In the genomic region with DNA sequence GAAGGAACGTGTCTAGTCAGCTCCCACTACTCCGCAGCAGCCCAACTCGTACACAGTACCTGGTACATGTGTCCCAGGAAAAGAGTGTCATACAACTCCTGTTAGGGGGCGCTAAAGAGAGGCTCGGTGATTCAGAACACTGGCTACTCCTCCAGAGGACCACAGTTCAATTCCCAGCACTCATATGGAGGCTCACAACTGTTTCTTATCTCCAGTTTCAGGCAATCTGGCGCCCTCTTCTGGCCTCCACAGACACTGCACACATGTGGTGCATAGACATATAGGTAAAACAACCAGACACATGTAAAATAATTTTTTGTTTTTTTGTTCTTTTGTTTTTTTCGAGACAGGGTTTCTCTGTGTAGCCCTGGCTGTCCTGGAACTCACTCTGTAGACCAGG, we compare ENCODE assay signal across 21 mouse cellular contexts. TPM values are rescaled to one million over a fixed set of nuclear protein-coding genes. Genes with fewer than 3 reads are reported as not detected.
DNase-seq lines count a peak whose midpoint lies in the region; ATAC-seq and TF ChIP-seq lines count a peak whose summit lies in the region.
"Had no signal": no experiment of that assay in that cellular context is flagged by ENCODE, and none has a peak within 500 bp of the region (broad histone marks: within the 10 kb centered on the region; RNA-seq: fewer than 3 reads in every experiment).

No protein-coding gene starts in this region.

- ATAC-seq in liver, embryonic 14.5 days (ENCODE audit: insufficient read depth): no peak
- ATAC-seq in liver, embryonic 12.5 days: no peak
- ATAC-seq: Patski had no signal

- H3K4me3 ChIP-seq in gastrocnemius, adult 2 months: no peak overlapping the region
- H3K4me3 ChIP-seq in liver, embryonic 14.5 days (ENCODE audit: insufficient read depth in 1 of 2, low read depth in 2 of 2, low read length in 2 of 2): no peak overlapping the region
- no peak overlapping the region for H3K4me3 ChIP-seq in liver, embryonic 12.5 days
- no peak overlapping the region for H3K4me3 ChIP-seq in E14TG2a.4 (replicated peaks; ENCODE audit: low read length)
- H3K4me3 ChIP-seq: heart, embryonic 15.5 days; lung, embryonic 15.5 days; megakaryocyte, embryonic 14.5 days had no signal

- no peak for TF ChIP-seq POLR2A in brain, embryonic 14.5 days (IDR thresholded peaks at IDR 0.05; ENCODE audit: borderline replicate concordance, extremely low read depth, insufficient read depth, insufficient read length, poor library complexity, severe bottlenecking)

- H3K9ac ChIP-seq in liver, embryonic 14.5 days (replicated peaks): no peak overlapping the region
- no peak overlapping the region for H3K9ac ChIP-seq in liver, embryonic 12.5 days
- H3K9ac ChIP-seq: heart, embryonic 15.5 days; lung, embryonic 15.5 days had no signal

- H3K9me3 ChIP-seq in liver, embryonic 14.5 days (ENCODE audit: control insufficient read depth, low read length): no peaks in the 10 kb centered on the region
- 0 out of 2 replicates have a peak, but pooled peaks cover 3% of the 10 kb centered on the region for H3K9me3 ChIP-seq in liver, embryonic 12.5 days (replicated peaks)
- peaks cover 4% of the 10 kb centered on the region; the same call in 1 of the 2 replicates for H3K9me3 ChIP-seq in E14TG2a.4 (ENCODE audit: low read length)
- H3K9me3 ChIP-seq: heart, embryonic 15.5 days; lung, embryonic 15.5 days had no signal

- H3K27ac ChIP-seq in gastrocnemius, adult 2 months: no peak overlapping the region
- H3K27ac ChIP-seq in liver, embryonic 14.5 days: no peak overlapping the region
- H3K27ac ChIP-seq in liver, embryonic 12.5 days: no peak overlapping the region
- H3K27ac ChIP-seq: heart, embryonic 15.5 days; lung, embryonic 15.5 days had no signal

- WGBS in liver, embryonic 14.5 days (ENCODE audit: insufficient replicate concordance): 64% methylated on average over 7 of the region's 7 CpGs
- 74% methylated on average over 7 of the region's 7 CpGs for WGBS in liver, embryonic 12.5 days (ENCODE audit: insufficient replicate concordance)

- peak; percentile 29; the same call in 1 of the 2 replicates for TF ChIP-seq CTCF in gastrocnemius, adult 2 months (IDR thresholded peaks at IDR 0.05)
- TF ChIP-seq CTCF in liver, embryonic 14.5 days (IDR thresholded peaks at IDR 0.05; ENCODE audit: low read depth): peak; percentile 43
- TF ChIP-seq CTCF in E14TG2a.4 (conservative IDR thresholded peaks at IDR 0.05; ENCODE audit: low read length): peak; percentile 60
- TF ChIP-seq CTCF in brain, embryonic 14.5 days (IDR thresholded peaks at IDR 0.05; ENCODE audit: borderline replicate concordance, extremely low read depth, insufficient read depth, insufficient read length): peak; percentile 10; the same call in 1 of the 2 replicates

- intact Hi-C loops in gastrocnemius, adult 2 months (cut with DNase I): no loop called here

- TF ChIP-seq EP300 in liver, embryonic 14.5 days (IDR thresholded peaks at IDR 0.05; ENCODE audit: low read depth): no peak

- H3K27me3 ChIP-seq in liver, embryonic 14.5 days (ENCODE audit: control insufficient read depth, insufficient read depth, low read length): no peaks in the 10 kb centered on the region
- H3K27me3 ChIP-seq in liver, embryonic 12.5 days (replicated peaks): peaks cover 12% of the 10 kb centered on the region
- H3K27me3 ChIP-seq in E14TG2a.4 (ENCODE audit: insufficient read depth, low read length): peaks cover 12% of the 10 kb centered on the region
- H3K27me3 ChIP-seq: lung, embryonic 15.5 days had no signal

- H3K36me3 ChIP-seq in liver, embryonic 14.5 days (replicated peaks; ENCODE audit: control insufficient read depth, insufficient read depth, low read depth): no peaks in the 10 kb centered on the region
- H3K36me3 ChIP-seq in liver, embryonic 12.5 days: peaks cover 6% of the 10 kb centered on the region
- no peaks in the 10 kb centered on the region for H3K36me3 ChIP-seq in E14TG2a.4 (ENCODE audit: insufficient read depth, low read length)
- H3K36me3 ChIP-seq: heart, embryonic 15.5 days; lung, embryonic 15.5 days had no signal

- H3K4me2 ChIP-seq in liver, embryonic 14.5 days (ENCODE audit: low read depth): no peak overlapping the region
- H3K4me2 ChIP-seq in liver, embryonic 12.5 days: no peak overlapping the region
- H3K4me2 ChIP-seq: heart, embryonic 15.5 days; lung, embryonic 15.5 days had no signal

- no peaks in the 10 kb centered on the region for H3K4me1 ChIP-seq in liver, embryonic 14.5 days (replicated peaks; ENCODE audit: control insufficient read depth in 2 of 2, insufficient read depth in 2 of 2, low read length in 1 of 2)
- H3K4me1 ChIP-seq in liver, embryonic 12.5 days: peaks cover 7% of the 10 kb centered on the region; the same call in 1 of the 2 replicates
- H3K4me1 ChIP-seq in E14TG2a.4 (replicated peaks; ENCODE audit: low read depth, low read length): peaks cover 4% of the 10 kb centered on the region
- H3K4me1 ChIP-seq: heart, embryonic 15.5 days; lung, embryonic 15.5 days had no signal

- DNase-seq in gastrocnemius, adult 2 months: no peak
- DNase-seq in gastrocnemius, adult 18-20 months (ENCODE audit: low spot score): no peak
- no peak for DNase-seq in liver, embryonic 14.5 days (ENCODE audit: low read depth in 3 of 3, low spot score in 3 of 3)
- no peak for DNase-seq in brain, embryonic 14.5 days (ENCODE audit: low read depth)
- no peak for DNase-seq in left cerebral cortex, adult 9 months (ENCODE audit: low spot score in 2 of 2)
- no peak for DNase-seq in frontal cortex, postnatal 25 days (ENCODE audit: low spot score in 2 of 2)
- DNase-seq: cerebellum, adult 11 months; kidney, adult 11 months; kidney, postnatal 4 days; layer of hippocampus, postnatal 36 days; retina, postnatal 1 day; thymus, postnatal 14 days had no signal

RNA-seq across cellular contexts. Expression of gene Kdelr2, which starts 9.5 kb away (rescaled TPM):
- total RNA-seq in gastrocnemius, adult 2 months (2021): 10 to 100 TPM; 33.1 to 37.6 TPM
- total RNA-seq in gastrocnemius, adult 18-20 months (2021): 10 to 100 TPM; 32.2 to 32.5 TPM
- 35.3 and 39.9 TPM in 2 replicates for polyA plus RNA-seq in liver, embryonic 14.5 days (2012; rRNA removed)
- 134 and 135 TPM in 2 replicates for polyA plus RNA-seq in liver, embryonic 14.5 days (2014; fragmentation: Nextera tagmentation; extraction: Ambion mirVana)
- polyA plus RNA-seq in liver, embryonic 12.5 days (2016; fragmentation: Nextera tagmentation; extraction: Ambion mirVana): 171 and 174 TPM in 2 replicates
- 58.0 and 68.0 TPM in 2 replicates for polyA plus RNA-seq in brain, embryonic 14.5 days (2012; rRNA removed)

RNA-seq across cellular contexts. Expression of gene Grid2ip, which starts 37.0 kb away (rescaled TPM):
- not detected for total RNA-seq in gastrocnemius, adult 2 months (2021)
- total RNA-seq in gastrocnemius, adult 18-20 months (2021): not detected
- polyA plus RNA-seq in liver, embryonic 14.5 days (2012; rRNA removed): 0.01 and 0.05 TPM in 2 replicates
- not detected in 2 replicates for polyA plus RNA-seq in liver, embryonic 14.5 days (2014; fragmentation: Nextera tagmentation; extraction: Ambion mirVana)
- polyA plus RNA-seq in liver, embryonic 12.5 days (2016; fragmentation: Nextera tagmentation; extraction: Ambion mirVana): 0.04 TPM in 1 of 2 replicates, not detected in the other
- polyA plus RNA-seq in brain, embryonic 14.5 days (2012; rRNA removed): 1.4 and 1.9 TPM in 2 replicates
- total RNA-seq: granulocyte monocyte progenitor cell, adult 5-6 weeks; monocyte, adult 5-6 weeks had no signal
- polyA plus RNA-seq: C2C12; heart, embryonic 15.5 days had no signal

Comparison
In these comparisons a context has a peak if more than half of its experiments do, and no peak if none do; other contexts are left out.
1. CTCF ChIP-seq: peak in every context shown above with its lines; median percentile 60 in E14TG2a.4; 43 in liver, embryonic 14.5 days; 29 in gastrocnemius, adult 2 months; 10 in brain, embryonic 14.5 days.